Mouse (Mus musculus): ENCODE measurements around the gene Csf3r. TPM values are rescaled to one million over a fixed set of nuclear protein-coding genes. Genes with fewer than 3 reads are reported as not detected.

Gene Csf3r
- total and polyA plus RNA-seq, 3 experiments = not detected

DNA sequence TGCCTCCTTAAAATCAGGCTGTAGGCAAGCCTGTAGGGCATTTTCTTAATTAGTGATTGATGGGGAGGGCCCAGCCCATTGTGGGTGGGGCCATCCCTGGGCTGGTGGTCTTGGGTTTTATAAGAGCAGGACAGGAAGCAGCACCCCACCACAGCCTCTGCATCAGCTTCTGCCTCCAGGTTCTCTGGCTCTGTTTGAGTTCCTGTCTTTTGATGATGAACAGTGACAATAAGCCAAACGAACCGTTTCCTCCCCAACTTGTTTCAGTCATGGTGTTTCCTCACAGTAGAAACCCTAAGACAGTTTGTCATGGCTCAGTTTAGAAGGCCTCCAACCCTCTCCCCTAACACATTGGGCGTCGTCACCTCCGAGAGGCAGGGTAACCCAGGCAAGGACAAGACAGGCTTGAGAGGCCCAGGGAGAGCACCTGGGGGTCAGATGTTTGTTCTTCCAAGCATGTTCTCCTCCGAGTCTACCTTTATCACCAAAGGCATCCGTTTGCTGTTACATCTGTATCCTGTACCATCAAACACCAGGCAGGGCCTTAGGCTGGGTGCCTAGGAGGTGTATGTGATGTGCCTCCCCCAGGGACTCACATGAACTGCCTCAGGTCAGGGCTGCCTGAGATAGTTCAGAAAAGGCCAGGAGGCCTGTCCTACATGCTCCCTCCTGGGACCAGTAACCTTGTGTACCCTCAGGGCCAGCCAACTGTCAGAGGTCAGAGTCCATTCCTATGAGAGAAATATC is 65.9 kb downstream of the Csf3r start:
- Histone ChIP-seq H3K27ac (ENCODE audit: insufficient read depth, low read depth) (no peak overlapping the region), H3K27me3 (replicated peaks) (no peaks in the 10 kb centered on the region), H3K4me1 (ENCODE audit: control insufficient read depth in 1 of 2, insufficient read depth in 2 of 2) (peaks cover 0 to 16% of the 10 kb centered on the region in 2 experiments; a peak in 2 of 4 replicates), H3K4me3 (replicated peaks in 1 of 3; ENCODE audit: low read depth in 2 of 3, low read length in 2 of 3, poor library complexity in 1 of 3) (no peak overlapping the region), H3K79me2 (replicated peaks; ENCODE audit: control insufficient read depth, extremely low read depth, insufficient read depth, poor library complexity, severe bottlenecking) (no peaks in the 10 kb centered on the region), H3K9me3 (replicated peaks; ENCODE audit: low read length) (no peaks in the 10 kb centered on the region), H3K4me2 (ENCODE audit: insufficient read depth, low read depth, poor library complexity, severe bottlenecking) (no peak overlapping the region), H3K9ac (ENCODE audit: insufficient read depth, low read depth) (no peak overlapping the region), H3K36me3 (replicated peaks in 1 of 2; ENCODE audit: control insufficient read depth in 1 of 2, insufficient read depth in 1 of 2, low read length in 1 of 2) (no peaks in the 10 kb centered on the region)
- dilution Hi-C loops (cut with MboI; ENCODE audit: extremely low pct_ligation_motif_present, extremely low pct_unique_long_range_greater_than_20kb, low sequenced_read_pairs) (no loop called here), in situ Hi-C loops (cut with MboI; ENCODE audit: low pct_ligation_motif_present, low pct_unique_long_range_greater_than_20kb, low sequenced_read_pairs) (no loop called here)
- TF ChIP-seq MYC (IDR thresholded peaks at IDR 0.05; ENCODE audit: low read depth, low read length) (no peak), ETS1 (conservative IDR thresholded peaks at IDR 0.05; ENCODE audit: low read depth, low read length) (no peak), KAT2A (IDR thresholded peaks at IDR 0.05; ENCODE audit: insufficient replicate concordance, low read length) (no peak), HCFC1 (IDR thresholded peaks at IDR 0.05; ENCODE audit: low read depth, low read length) (no peak), ELF1 (IDR thresholded peaks at IDR 0.05; ENCODE audit: low read depth, low read length) (no peak), CHD1 (IDR thresholded peaks at IDR 0.05; ENCODE audit: low read depth, low read length) (no peak), SIN3A (IDR thresholded peaks at IDR 0.05; ENCODE audit: low read length) (no peak), ZKSCAN1 (IDR thresholded peaks at IDR 0.05; ENCODE audit: borderline replicate concordance, low read depth, low read length) (no peak), MXI1 (IDR thresholded peaks at IDR 0.05; ENCODE audit: low read depth, low read length) (no peak), EP300 (IDR thresholded peaks at IDR 0.05; ENCODE audit: low read length) (no peak), RCOR1 (conservative IDR thresholded peaks at IDR 0.05; ENCODE audit: low read depth, low read length) (no peak), ZC3H11A (IDR thresholded peaks at IDR 0.05; ENCODE audit: low read depth, low read length) (no peak), USF2 (conservative IDR thresholded peaks at IDR 0.05; ENCODE audit: low read depth, low read length) (no peak), CTCF (conservative IDR thresholded peaks at IDR 0.05 in 1 of 2, IDR thresholded peaks at IDR 0.05 in 1 of 2; ENCODE audit: low read depth in 2 of 2, low read length in 2 of 2) (no peak)
- DNase-seq (ENCODE audit: extremely low read depth) = no peak

DNA sequence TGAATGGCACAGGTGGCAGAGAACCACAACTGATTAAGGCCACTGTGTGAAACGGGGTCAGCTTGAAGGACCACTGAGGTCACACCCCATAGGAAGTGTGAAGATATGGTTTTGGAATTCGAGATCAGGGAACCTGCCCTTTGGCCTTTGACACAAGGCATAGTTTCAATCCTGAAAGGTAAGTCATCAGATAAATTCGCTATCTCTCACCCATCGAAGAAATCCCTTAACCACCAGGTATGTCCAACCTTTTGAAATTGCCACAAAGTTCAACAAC is 66.4 kb downstream of the Csf3r start:
- Histone ChIP-seq H3K9ac (ENCODE audit: insufficient read depth, low read depth) (no peak overlapping the region), H3K27me3 (replicated peaks) (no peaks in the 10 kb centered on the region), H3K36me3 (replicated peaks in 1 of 2; ENCODE audit: control insufficient read depth in 1 of 2, insufficient read depth in 1 of 2, low read length in 1 of 2) (no peaks in the 10 kb centered on the region), H3K27ac (ENCODE audit: insufficient read depth, low read depth) (no peak overlapping the region), H3K4me1 (ENCODE audit: control insufficient read depth in 1 of 2, insufficient read depth in 2 of 2) (peaks cover 0 to 16% of the 10 kb centered on the region in 2 experiments; a peak in 2 of 4 replicates), H3K4me3 (replicated peaks in 1 of 3; ENCODE audit: low read depth in 2 of 3, low read length in 2 of 3, poor library complexity in 1 of 3) (no peak overlapping the region), H3K79me2 (replicated peaks; ENCODE audit: control insufficient read depth, extremely low read depth, insufficient read depth, poor library complexity, severe bottlenecking) (no peaks in the 10 kb centered on the region), H3K9me3 (replicated peaks; ENCODE audit: low read length) (no peaks in the 10 kb centered on the region), H3K4me2 (ENCODE audit: insufficient read depth, low read depth, poor library complexity, severe bottlenecking) (no peak overlapping the region)
- DNase-seq (ENCODE audit: extremely low read depth) = no peak
- in situ Hi-C loops (cut with MboI; ENCODE audit: low pct_ligation_motif_present, low pct_unique_long_range_greater_than_20kb, low sequenced_read_pairs) = no loop called here
- TF ChIP-seq TCF12 (IDR thresholded peaks at IDR 0.05; ENCODE audit: low read depth, low read length) (no peak), MAX (IDR thresholded peaks at IDR 0.05; ENCODE audit: low read length) (no peak), RCOR1 (conservative IDR thresholded peaks at IDR 0.05; ENCODE audit: low read depth, low read length) (no peak), USF2 (conservative IDR thresholded peaks at IDR 0.05; ENCODE audit: low read depth, low read length) (no peak), KAT2A (IDR thresholded peaks at IDR 0.05; ENCODE audit: insufficient replicate concordance, low read length) (no peak), MXI1 (IDR thresholded peaks at IDR 0.05; ENCODE audit: low read depth, low read length) (no peak), NRF1 (IDR thresholded peaks at IDR 0.05; ENCODE audit: low read depth, low read length) (no peak), SIN3A (IDR thresholded peaks at IDR 0.05; ENCODE audit: low read length) (no peak), CTCF (conservative IDR thresholded peaks at IDR 0.05 in 1 of 2, IDR thresholded peaks at IDR 0.05 in 1 of 2; ENCODE audit: low read depth in 2 of 2, low read length in 2 of 2) (no peak), ZKSCAN1 (IDR thresholded peaks at IDR 0.05; ENCODE audit: borderline replicate concordance, low read depth, low read length) (no peak), IRF4 (IDR thresholded peaks at IDR 0.05; ENCODE audit: low read depth, low read length) (no peak), POLR2A (IDR thresholded peaks at IDR 0.05; ENCODE audit: low read depth, low read length) (no peak), PAX5 (IDR thresholded peaks at IDR 0.05; ENCODE audit: low read length) (no peak), CHD1 (IDR thresholded peaks at IDR 0.05; ENCODE audit: low read depth, low read length) (no peak), RAD21 (IDR thresholded peaks at IDR 0.05; ENCODE audit: low read depth, low read length) (no peak), ELF1 (IDR thresholded peaks at IDR 0.05; ENCODE audit: low read depth, low read length) (no peak), BHLHE40 (IDR thresholded peaks at IDR 0.05; ENCODE audit: low read depth, low read length) (no peak), HCFC1 (IDR thresholded peaks at IDR 0.05; ENCODE audit: low read depth, low read length) (no peak), CHD2 (IDR thresholded peaks at IDR 0.05; ENCODE audit: low read length) (no peak)
- dilution Hi-C loops (cut with MboI; ENCODE audit: extremely low pct_ligation_motif_present, extremely low pct_unique_long_range_greater_than_20kb, low sequenced_read_pairs) = no loop called here
